Mouse (Mus musculus) spleen, embryonic (tissue): ENCODE data around the gene Sun1.

Source experiments
- CTCF ChIA-PET: fragments of 350-600 bp; sonication (Branson Sonifier 250); formaldehyde crosslinking; loops from one replicate; lab custom pipeline; 2022; lab: Charles Lee

Gene Sun1

GRCm38 (mm10) chr5:139199995-139200769 is at the start of gene Sun1:
TSS of gene Sun1 (plus strand) at chr5:139200637.
- CTCF ChIA-PET: no interaction called here

- CTCF ChIA-PET: interaction anchor here (0.5 kb wide), 1 partner anchor 52 kb away, joined by 7 read pairs; no protein-coding TSS in a partner anchor
These were observed 39.5 kb upstream of the Sun1 start for GRCm38 (mm10) chr5:139160899-139161298.

DNA sequence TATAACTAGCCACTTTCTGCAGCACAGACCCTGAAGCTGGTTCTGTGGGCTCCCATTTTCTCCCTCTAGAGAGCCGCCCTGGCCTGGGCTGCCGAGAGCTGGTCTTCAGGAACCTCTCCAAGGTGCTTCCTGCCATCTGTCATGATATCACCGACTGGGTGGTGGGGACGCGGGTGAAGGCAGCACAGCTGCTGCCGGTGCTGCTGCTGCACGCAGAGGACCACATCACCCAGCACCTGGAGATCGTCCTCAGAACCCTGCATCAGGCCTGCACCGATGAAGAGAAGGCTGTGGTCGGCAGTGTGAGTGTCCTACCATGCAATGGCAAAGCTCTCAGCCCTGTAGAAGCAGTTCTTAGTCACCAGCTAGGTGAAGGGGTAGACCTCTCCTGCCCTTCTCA is 38.8 kb upstream of the Sun1 start:
- CTCF ChIA-PET: no interaction called here

DNA sequence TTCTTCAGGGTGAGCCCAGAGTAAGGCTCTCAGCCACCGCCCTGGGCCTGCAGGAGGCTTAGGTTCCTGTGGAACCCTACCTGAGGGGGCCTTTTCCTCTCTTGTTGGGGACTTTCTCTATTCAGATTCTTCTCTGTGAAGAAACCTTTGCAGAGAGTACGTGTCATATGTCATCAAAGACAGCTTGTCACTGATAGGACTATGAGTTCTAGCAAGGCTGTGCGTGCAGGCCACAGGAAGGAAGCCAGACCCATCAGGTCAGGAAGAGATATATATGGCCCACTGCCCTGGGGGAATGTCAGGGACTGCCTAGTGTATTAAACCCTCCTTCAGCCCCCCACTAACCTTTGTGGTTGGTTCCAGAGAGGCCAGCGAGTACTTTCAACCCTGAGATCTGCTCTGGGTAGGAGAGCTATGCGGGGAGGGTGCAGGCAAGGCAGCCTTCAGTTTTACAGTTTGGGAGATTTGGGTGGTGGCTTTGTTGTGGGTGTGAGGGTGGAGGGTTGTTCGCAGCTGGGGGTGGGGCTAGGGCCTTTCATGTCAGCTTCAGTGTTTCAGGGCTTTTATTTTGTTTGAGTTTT is 33.6 kb upstream of the Sun1 start:
- CTCF ChIA-PET: no interaction called here

DNA sequence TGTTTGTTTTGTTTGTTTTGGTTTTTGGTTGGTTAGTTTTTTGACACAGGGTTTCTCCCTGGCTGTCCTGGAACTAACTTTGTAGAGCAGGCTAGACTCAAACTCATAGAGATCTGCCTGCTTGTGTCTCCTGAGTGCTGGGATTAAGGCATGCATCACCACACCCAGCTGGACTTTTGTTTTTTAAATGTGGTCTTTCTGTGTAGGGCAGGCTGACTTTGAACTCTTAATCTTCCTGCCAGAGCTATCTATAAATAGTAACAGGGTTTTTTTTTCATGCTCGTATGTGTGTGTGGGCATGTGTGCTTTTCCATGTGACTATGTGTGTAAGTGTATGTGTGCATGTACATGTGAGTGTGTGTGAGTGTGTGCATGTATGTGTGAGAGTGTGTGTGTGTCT is 32.9 kb upstream of the Sun1 start:
- CTCF ChIA-PET: no interaction called here

- CTCF ChIA-PET: no interaction called here
These were observed 28.5 kb upstream of the Sun1 start for GRCm38 (mm10) chr5:139171929-139172328.

DNA sequence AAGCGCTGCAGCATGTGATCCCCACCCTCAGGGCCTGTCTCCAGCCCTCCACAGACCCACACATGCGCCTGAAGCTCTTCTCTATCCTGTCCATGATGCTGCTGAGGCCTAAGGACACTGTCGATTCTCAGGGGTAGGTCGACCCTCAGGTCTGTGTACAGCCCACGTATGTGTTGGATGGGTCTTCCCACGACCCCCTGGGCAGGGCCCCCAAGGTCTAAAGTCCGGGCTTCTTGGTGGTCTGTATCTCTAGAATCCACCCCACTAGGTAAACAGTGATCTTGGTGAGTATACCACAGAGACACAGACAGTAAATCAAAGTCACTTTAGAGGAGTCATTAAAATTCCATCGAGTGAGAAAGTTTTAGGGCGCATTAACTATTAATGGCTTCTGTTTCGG is 26.3 kb upstream of the Sun1 start:
- CTCF ChIA-PET: no interaction called here

DNA sequence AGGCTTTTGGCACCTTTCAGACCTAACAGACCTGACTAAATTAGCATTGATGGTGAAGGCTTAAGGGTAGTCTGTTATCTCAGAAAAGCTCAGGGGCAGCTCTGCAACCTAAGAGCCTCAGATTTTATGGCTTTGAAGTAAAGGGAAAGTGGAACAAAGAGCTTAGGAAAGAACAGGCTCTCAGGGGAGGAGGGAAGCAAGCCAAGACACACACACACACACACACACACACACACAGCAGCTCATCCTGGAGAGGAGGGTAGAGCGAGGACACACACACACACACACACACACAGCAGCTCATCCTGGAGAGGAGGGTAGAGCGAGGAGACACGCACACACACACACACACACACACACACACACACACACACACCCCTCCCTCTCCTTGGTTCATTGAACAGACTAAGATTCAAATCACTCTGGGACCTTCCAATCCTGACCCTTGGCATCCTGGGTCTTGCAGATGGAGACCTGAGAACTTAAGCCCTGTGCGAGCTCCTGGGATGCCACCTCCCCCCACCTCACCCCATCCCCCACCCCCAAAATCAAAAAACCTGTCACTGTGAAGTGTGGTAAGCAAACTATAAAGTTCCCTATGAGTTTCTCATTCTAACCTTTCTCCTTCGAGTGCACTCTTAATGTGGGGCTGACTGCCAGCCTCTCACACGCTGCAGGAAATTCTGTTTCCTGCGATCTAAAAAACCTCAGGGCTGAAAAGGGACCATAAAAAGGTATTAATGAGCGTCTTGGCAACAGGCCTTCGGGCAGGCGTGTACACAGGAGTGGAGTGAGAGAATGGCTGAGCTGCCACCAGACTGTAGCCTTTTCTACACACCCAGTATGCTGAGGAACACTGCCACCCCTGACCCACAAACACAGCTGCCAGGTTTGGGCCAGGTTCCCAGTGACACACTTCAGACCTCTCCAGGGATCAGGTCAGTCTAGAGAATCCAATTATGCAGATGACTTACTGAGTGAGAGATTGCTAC is 25.6 kb upstream of the Sun1 start:
- CTCF ChIA-PET: interaction anchor here (0.7 kb wide), 2 partner anchors 21 to 312 kb away, joined by 4 to 9 read pairs; no protein-coding TSS in a partner anchor

DNA sequence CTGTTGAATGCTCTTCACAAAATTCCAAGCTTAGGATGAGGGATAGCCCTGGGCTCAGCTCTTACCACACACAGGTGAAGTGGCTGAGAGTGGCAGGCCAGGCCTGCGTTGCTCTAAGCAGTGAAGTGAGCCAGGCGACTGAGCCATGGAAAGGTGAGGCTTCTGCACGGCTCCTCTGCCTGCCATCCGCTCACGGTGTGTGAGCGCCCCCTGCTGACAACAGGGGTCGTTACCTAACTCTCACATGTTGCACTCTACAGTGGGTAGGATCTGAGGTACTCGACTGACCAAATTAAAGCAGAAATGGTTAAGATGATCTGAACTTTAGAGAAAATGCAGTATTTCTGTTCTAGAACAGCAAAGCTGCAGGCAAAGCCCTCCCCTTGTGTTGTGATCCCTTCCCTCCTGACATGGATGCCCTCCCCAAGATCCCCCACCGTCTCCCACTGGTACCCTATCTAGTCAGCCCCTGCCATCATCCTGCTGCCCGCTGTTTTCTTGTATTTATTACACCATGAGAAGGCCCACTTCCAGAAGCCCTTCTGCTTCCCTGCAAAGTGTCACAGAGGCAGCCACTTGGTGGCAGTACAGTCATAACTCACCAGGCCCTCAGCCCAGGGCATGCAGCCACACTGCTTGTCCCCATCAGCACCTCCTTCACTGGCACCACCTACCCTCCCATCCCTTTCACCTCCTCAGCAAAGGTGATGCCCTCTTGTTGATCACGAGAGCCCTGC is 21.4 kb upstream of the Sun1 start:
- CTCF ChIA-PET: interaction anchor here (0.9 to 1.3 kb wide), 3 partner anchors 20 to 104 kb away, joined by 3 read pairs; no protein-coding TSS in a partner anchor

DNA sequence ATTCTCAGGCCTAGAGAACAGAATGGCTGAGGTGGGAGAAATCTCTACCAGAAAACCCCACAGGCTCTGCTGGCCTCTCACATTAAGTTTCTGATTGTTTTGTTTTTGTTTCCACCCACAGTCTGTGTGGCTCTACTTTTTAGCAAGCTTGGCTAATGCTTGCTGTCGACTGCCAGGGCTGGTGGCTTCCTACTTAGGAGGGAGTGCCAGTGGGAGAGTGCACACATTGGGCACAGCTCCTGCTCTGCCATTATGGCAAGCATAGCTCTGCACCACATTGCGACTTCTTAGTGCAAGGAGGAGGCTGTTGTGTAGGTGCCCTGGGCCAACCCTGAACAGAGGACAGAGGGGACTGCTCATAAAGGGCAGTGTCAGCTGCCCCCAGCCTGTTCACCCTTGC is 17.3 kb upstream of the Sun1 start:
- CTCF ChIA-PET: no interaction called here

GRCm38 (mm10) chr5:139183601-139184000 is 16.8 kb upstream of the Sun1 start:
- CTCF ChIA-PET: no interaction called here

GRCm38 (mm10) chr5:139184897-139185296 is 15.5 kb upstream of the Sun1 start:
- CTCF ChIA-PET: no interaction called here

GRCm38 (mm10) chr5:139189726-139190125 is 10.7 kb upstream of the Sun1 start:
- CTCF ChIA-PET: interaction anchor here (0.7 kb wide), 1 partner anchor 208 kb away, joined by 12 read pairs; no protein-coding TSS in a partner anchor

DNA sequence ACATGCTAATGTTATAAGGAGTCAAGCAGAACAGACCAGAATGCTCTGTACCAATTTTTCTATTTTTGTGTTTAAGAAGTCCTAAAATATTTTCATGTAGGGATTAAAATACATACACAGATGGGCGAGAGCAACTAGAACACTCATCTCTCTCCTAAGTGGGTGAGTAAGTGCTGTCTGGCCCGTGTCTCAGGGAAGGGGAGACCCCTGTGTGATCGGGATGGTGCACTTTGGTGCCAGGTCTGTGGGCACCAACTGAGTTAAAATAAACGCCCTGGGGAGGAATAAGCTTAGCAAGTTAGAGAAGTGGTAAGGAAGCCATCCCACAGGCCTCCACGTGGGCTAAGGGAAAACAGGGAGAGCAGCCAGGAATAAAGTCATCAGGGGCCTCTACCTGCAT is 9.5 kb upstream of the Sun1 start:
- CTCF ChIA-PET: no interaction called here

DNA sequence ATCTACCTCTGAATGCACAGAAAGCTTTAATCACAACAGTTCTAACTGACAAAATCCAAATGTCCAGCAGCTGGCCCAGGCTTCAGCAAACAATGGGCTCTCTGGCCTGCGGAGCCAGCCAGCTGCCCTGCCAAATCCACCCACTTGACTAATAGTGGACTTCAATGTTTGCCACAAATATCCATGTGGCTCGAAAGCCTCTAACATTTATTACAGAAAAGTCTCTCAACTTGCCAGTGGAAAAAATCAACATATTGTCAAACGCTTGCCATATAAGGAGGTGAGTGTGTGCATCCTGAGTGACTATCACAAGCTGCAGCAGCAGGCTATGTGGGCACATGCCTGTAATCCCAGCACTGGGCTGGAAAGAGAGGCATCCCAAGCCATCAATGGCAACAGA is 1.7 kb upstream of the Sun1 start:
- CTCF ChIA-PET: interaction anchor here (0.7 kb wide), 1 partner anchor 133 kb away, joined by 6 read pairs; no protein-coding TSS in a partner anchor

DNA sequence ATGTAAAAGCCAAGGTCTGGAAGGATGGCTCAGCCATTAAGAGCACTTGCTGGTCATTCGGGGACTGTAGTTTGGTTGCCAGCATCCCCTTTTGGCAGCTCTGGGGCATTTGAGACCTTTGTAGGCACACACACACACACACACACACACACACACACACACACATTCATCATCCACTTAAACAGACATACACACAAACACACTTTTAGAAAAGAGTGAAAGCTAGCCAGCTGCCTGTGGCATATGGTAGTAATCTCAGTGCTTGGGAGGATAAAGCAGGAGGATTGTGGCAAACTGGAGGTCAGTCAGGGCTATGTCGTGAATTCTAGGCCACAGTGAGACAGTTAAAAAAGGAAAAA is 822 bp upstream of the Sun1 start:
- CTCF ChIA-PET: interaction anchor here (0.6 kb wide), 1 partner anchor 134 kb away, joined by 9 read pairs; no protein-coding TSS in a partner anchor

DNA sequence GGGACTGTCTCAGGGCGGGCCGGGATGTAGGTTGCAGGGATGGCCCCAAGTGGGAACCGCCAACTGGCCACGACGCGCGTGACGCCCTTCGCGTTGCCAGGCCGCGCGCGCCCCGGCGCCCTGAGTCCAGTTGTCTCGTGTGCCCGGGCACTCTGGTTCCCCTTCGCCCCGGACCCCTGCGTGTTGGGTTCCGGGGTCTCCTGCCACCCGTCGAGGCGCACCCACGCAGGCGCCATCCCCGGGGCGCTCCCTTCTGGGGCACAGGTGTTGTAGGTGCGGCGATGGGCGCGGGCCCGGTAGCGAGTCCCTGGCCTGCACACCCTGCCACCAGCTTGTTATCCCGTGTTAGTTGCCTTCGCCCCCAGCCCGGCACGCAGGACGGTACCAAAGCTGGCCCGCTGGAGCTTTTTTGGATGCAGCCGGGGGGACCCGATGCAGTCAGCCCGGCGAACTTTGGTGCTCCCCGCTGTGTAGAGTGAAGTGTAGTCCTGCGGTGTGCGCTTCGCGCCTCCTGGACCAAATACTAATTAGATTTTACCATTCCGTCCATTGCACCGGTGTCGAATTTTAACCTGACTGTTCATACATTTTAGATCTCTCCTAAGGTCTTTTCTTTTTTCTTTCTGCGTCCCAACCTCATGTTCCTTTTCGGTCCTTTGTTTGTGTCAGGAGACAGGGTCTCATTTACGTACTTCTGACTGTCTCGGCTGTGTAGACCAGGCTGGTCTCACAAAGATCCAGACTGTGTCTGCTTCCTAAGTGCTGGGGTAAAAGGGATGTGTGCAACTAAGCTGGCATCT is 533 bp downstream of the Sun1 start:
- CTCF ChIA-PET: no interaction called here

DNA sequence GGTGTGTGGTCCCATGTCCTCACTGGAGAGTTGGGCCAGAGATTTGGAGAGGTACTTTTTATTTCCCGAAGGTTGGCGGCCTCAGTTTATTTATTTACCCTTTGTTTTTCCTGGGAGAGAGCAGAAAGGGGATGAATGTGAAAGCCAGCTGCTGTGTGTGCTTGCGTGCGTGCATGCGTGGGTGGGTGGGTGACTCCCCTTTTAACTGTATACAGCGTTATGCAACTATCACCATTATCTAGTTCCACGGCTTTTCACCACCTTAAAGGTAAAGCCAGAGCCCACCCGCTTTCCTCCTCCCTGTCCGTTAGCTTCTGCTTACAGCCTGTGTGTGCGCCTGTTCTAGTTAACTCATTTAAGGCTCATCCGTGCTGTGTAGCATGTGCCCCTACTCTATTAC is 1.7 kb downstream of the Sun1 start:
- CTCF ChIA-PET: no interaction called here

GRCm38 (mm10) chr5:139203312-139203711 is 2.9 kb downstream of the Sun1 start:
- CTCF ChIA-PET: no interaction called here

DNA sequence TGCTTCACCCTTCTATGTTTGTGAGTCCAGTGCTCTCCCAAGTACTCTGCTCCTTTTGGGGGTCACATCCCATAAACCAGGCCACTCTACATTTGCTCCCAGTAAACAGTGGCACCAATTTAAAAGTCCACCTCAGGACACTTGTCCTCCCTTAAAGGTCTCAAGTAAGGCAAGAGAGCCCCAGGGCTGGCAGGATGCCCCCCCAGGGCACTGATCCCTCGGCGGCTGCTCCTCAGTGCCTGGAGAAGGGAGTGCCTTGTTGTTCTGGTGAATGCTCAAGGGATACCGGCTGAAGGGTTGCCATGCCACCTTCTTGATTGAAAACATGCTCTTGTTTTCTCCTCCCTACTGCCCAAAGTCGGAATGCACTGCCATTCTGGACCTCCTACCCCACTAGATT is 5.6 kb downstream of the Sun1 start:
- CTCF ChIA-PET: no interaction called here
